Mouse (Mus musculus): ENCODE data around the gene Pced1b. TPM values are rescaled to one million over a fixed set of nuclear protein-coding genes. Genes with fewer than 3 reads are reported as not detected.
A peak's percentile ranks its signal among the peaks of the same experiment; 100 is the strongest.
"Not testable (repeated sequence)": the region's sequence is repeated elsewhere in the genome, so short reads cannot be mapped to it uniquely, and the experiment has no call there.

The Pced1b gene
- 2.5 and 2.6 TPM in 2 replicates for polyA plus RNA-seq (2015; fragmentation: Nextera tagmentation; extraction: Ambion mirVana)

GRCm38 (mm10) chr15:97246911-97247790 lies at the start of gene Pced1b, which contains the start of gene Amigo2:
TSS of gene Pced1b (plus strand) at chr15:97247107.
TSS of gene Amigo2 (minus strand) at chr15:97247287.
- Histone ChIP-seq H3K36me3 (ENCODE audit: poor library complexity, severe bottlenecking) (no peaks in the 10 kb centered on the region), H3K9ac (peak within 1 kb of the TSS; percentile 83), H3K27me3 (peaks cover 16% of the 10 kb centered on the region), H3K4me1 (peaks cover 15% of the 10 kb centered on the region; the same call in 1 of the 2 replicates), H3K4me3 (peak within 1 kb of the TSS; percentile 74), H3K27ac (peak within 1 kb of the TSS; percentile 70), H3K9me3 (replicated peaks) (no peaks in the 10 kb centered on the region), H3K4me2 (peak within 1 kb of the TSS; percentile 80)
- ATAC-seq, result peak; percentile 95
- WGBS, result under 1% methylated on average over 85 of the region's 125 CpGs

- WGBS, result 84% methylated on average over 3 of the region's 3 CpGs
- Histone ChIP-seq H3K4me2 (no peak overlapping the region), H3K4me1 (no peaks in the 10 kb centered on the region), H3K4me3 (no peak overlapping the region), H3K36me3 (ENCODE audit: poor library complexity, severe bottlenecking) (no peaks in the 10 kb centered on the region), H3K27ac (no peak overlapping the region), H3K27me3 (no peaks in the 10 kb centered on the region), H3K9ac (no peak overlapping the region), H3K9me3 (replicated peaks) (no peaks in the 10 kb centered on the region)
- ATAC-seq, result no peak
These were observed 42.0 kb upstream of the Pced1b start for GRCm38 (mm10) chr15:97204889-97205288.

- Histone ChIP-seq H3K36me3 (ENCODE audit: poor library complexity, severe bottlenecking) (no peaks in the 10 kb centered on the region), H3K9ac (no peak overlapping the region), H3K4me2 (no peak overlapping the region), H3K27ac (no peak overlapping the region), H3K9me3 (replicated peaks) (no peaks in the 10 kb centered on the region), H3K4me1 (no peaks in the 10 kb centered on the region), H3K4me3 (no peak overlapping the region), H3K27me3 (no peaks in the 10 kb centered on the region)
- no peak for ATAC-seq
- 84% methylated on average over 10 of the region's 10 CpGs for WGBS
These were observed 41.1 kb upstream of the Pced1b start for GRCm38 (mm10) chr15:97205776-97206175.

DNA sequence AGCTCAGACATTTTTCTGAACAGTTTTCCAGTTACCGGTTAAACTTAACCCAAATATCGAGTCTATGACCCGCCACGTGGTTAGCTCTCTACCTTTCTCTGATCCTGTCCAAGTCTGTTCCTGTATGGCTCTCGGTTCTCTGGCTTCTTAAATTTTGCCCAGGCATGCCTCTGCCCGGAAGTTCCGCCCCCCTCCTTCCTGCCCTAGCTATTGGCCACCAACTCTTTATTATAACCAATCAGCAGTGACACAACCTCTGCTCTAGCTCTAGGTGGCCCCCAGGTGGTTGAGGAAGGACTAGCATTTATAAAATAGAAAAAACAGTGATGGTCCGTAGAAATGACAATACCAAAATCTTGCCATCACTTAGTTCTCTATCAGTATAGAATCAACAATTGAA lies 40.4 kb upstream of the Pced1b start:
- H3K9ac ChIP-seq, result no peak overlapping the region
- no peak overlapping the region for H3K4me2 ChIP-seq
- ATAC-seq, result no peak
- no peak overlapping the region for H3K4me3 ChIP-seq
- H3K4me1 ChIP-seq, result no peaks in the 10 kb centered on the region
- 96% methylated on average over 8 of the region's 8 CpGs for WGBS
- H3K36me3 ChIP-seq (ENCODE audit: poor library complexity, severe bottlenecking), result no peaks in the 10 kb centered on the region
- H3K9me3 ChIP-seq (replicated peaks), result no peaks in the 10 kb centered on the region
- H3K27me3 ChIP-seq, result no peaks in the 10 kb centered on the region
- H3K27ac ChIP-seq, result no peak overlapping the region

DNA sequence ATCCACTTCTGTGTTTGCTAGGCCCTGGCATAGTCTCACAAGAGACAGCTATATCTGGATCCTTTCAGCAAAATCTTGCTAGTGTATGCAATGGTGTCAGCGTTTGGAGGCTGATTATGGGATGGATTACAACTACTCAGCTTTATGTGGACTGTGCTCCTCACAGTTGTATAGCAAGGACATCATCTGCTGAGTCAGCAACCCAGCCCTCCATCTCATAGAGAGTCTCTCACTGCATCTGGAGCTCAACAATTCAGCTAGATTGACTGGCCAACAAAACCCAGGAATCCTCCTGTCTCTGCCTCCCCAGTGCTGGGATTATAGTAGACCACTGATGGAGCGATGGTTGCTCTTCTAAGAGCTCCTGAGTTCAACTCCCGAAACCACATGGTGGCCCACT lies 37.2 kb upstream of the Pced1b start:
- H3K27ac ChIP-seq; ATAC-seq; H3K9ac ChIP-seq; H3K36me3 ChIP-seq (ENCODE audit: poor library complexity, severe bottlenecking); H3K4me3 ChIP-seq; H3K27me3 ChIP-seq; H3K4me1 ChIP-seq; H3K4me2 ChIP-seq; H3K9me3 ChIP-seq (replicated peaks): not testable (repeated sequence)
- 83% methylated on average over 3 of the region's 3 CpGs for WGBS

GRCm38 (mm10) chr15:97212501-97213477 lies 34.1 kb upstream of the Pced1b start:
- Histone ChIP-seq H3K4me1 (no peaks in the 10 kb centered on the region), H3K4me3 (no peak overlapping the region), H3K27me3 (no peaks in the 10 kb centered on the region), H3K27ac (no peak overlapping the region), H3K4me2 (no peak overlapping the region), H3K9ac (no peak overlapping the region), H3K9me3 (replicated peaks) (no peaks in the 10 kb centered on the region), H3K36me3 (ENCODE audit: poor library complexity, severe bottlenecking) (no peaks in the 10 kb centered on the region)
- WGBS, result 85% methylated on average over 16 of the region's 17 CpGs
- ATAC-seq, result no peak

- no peak overlapping the region for H3K27ac ChIP-seq
- H3K4me3 ChIP-seq, result no peak overlapping the region
- no peaks in the 10 kb centered on the region for H3K36me3 ChIP-seq (ENCODE audit: poor library complexity, severe bottlenecking)
- no peaks in the 10 kb centered on the region for H3K9me3 ChIP-seq (replicated peaks)
- WGBS, result 97% methylated on average over 5 of the region's 5 CpGs
- no peak for ATAC-seq
- no peaks in the 10 kb centered on the region for H3K27me3 ChIP-seq
- no peaks in the 10 kb centered on the region for H3K4me1 ChIP-seq
- H3K4me2 ChIP-seq, result no peak overlapping the region
- no peak overlapping the region for H3K9ac ChIP-seq
These were observed 30.1 kb upstream of the Pced1b start for GRCm38 (mm10) chr15:97216843-97217242.

DNA sequence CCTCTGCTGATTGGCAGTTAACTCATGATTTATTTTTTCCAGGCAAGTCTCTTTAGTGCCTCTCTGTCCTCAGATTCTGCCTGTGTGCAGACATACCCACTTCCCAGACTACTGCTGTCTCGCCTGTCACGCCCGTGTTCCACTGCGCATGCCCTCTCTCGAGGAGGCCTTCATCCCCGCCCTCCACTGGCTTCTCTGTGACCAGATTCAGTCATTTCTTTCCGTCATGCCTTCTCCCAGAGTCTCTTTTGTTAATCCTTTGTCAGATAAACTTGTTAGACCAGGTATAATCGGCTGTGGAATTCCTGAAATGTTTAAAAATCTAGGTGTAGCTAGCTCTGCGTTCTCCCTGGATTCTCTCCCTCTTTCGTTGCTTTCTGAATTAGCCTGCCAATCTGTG lies 23.5 kb upstream of the Pced1b start:
- H3K36me3 ChIP-seq (ENCODE audit: poor library complexity, severe bottlenecking), result no peaks in the 10 kb centered on the region
- H3K4me3 ChIP-seq, result no peak overlapping the region
- no peak overlapping the region for H3K9ac ChIP-seq
- 86% methylated on average over 10 of the region's 10 CpGs for WGBS
- no peaks in the 10 kb centered on the region for H3K27me3 ChIP-seq
- H3K4me2 ChIP-seq, result no peak overlapping the region
- no peak for ATAC-seq
- no peak overlapping the region for H3K27ac ChIP-seq
- no peaks in the 10 kb centered on the region for H3K4me1 ChIP-seq
- no peaks in the 10 kb centered on the region for H3K9me3 ChIP-seq (replicated peaks)

- H3K9me3 ChIP-seq (replicated peaks), result no peaks in the 10 kb centered on the region
- H3K36me3 ChIP-seq (ENCODE audit: poor library complexity, severe bottlenecking), result no peaks in the 10 kb centered on the region
- H3K27me3 ChIP-seq, result no peaks in the 10 kb centered on the region
- no peaks in the 10 kb centered on the region for H3K4me1 ChIP-seq
- 85% methylated on average over 8 of the region's 8 CpGs for WGBS
- no peak overlapping the region for H3K9ac ChIP-seq
- no peak overlapping the region for H3K4me3 ChIP-seq
- H3K4me2 ChIP-seq, result no peak overlapping the region
- H3K27ac ChIP-seq, result no peak overlapping the region
- ATAC-seq, result no peak
These were observed 22.9 kb upstream of the Pced1b start for GRCm38 (mm10) chr15:97224003-97224402.

- no peak overlapping the region for H3K4me3 ChIP-seq
- no peaks in the 10 kb centered on the region for H3K27me3 ChIP-seq
- H3K36me3 ChIP-seq (ENCODE audit: poor library complexity, severe bottlenecking), result no peaks in the 10 kb centered on the region
- no peak overlapping the region for H3K9ac ChIP-seq
- no peak overlapping the region for H3K4me2 ChIP-seq
- H3K4me1 ChIP-seq, result no peaks in the 10 kb centered on the region
- H3K9me3 ChIP-seq (replicated peaks), result 0 out of 2 replicates have a peak, but pooled peaks cover 3% of the 10 kb centered on the region
- no peak for ATAC-seq
- no peak overlapping the region for H3K27ac ChIP-seq
- WGBS, result 90% methylated on average over 11 of the region's 11 CpGs
These were observed 17.3 kb upstream of the Pced1b start for GRCm38 (mm10) chr15:97229494-97230077.

GRCm38 (mm10) chr15:97234076-97234475 lies 12.8 kb upstream of the Pced1b start:
- H3K4me1 ChIP-seq, result no peaks in the 10 kb centered on the region
- no peak overlapping the region for H3K27ac ChIP-seq
- no peak overlapping the region for H3K4me2 ChIP-seq
- ATAC-seq, result no peak
- H3K36me3 ChIP-seq (ENCODE audit: poor library complexity, severe bottlenecking), result no peaks in the 10 kb centered on the region
- H3K4me3 ChIP-seq, result no peak overlapping the region
- H3K9me3 ChIP-seq (replicated peaks), result 0 out of 2 replicates have a peak, but pooled peaks cover 3% of the 10 kb centered on the region
- no peaks in the 10 kb centered on the region for H3K27me3 ChIP-seq
- 97% methylated on average over 6 of the region's 6 CpGs for WGBS
- H3K9ac ChIP-seq, result no peak overlapping the region

All from forebrain, embryonic 13.5 days (tissue).